Comparison of ENCODE assay signal across 23 mouse cellular contexts in genomic region chr17:73055197-73055596, GRCm38 (mm10). TPM values are rescaled to one million over a fixed set of nuclear protein-coding genes. Genes with fewer than 3 reads are reported as not detected.
A peak's percentile ranks its signal among the peaks of the same experiment; 100 is the strongest.
DNase-seq lines count a peak whose midpoint lies in the region; ATAC-seq lines count a peak whose summit lies in the region.
"Had no signal": no experiment of that assay in that cellular context is flagged by ENCODE, and none has a peak within 500 bp of the region (broad histone marks: within the 10 kb centered on the region; RNA-seq: fewer than 3 reads in every experiment).

No protein-coding gene starts in this region.

- H3K9ac ChIP-seq in lung, embryonic 16.5 days (ENCODE audit: low read length): no peak overlapping the region
- H3K9ac ChIP-seq: forebrain, embryonic 15.5 days; liver, embryonic 15.5 days; neural tube, embryonic 15.5 days had no signal

- H3K4me3 ChIP-seq in lung, embryonic 16.5 days (ENCODE audit: low read length): no peak overlapping the region
- H3K4me3 ChIP-seq: embryonic facial prominence, embryonic 10.5 days; forebrain, embryonic 15.5 days; heart, adult 2 months; limb, embryonic 10.5 days; liver, embryonic 15.5 days; neural tube, embryonic 15.5 days had no signal

- ATAC-seq in lung, embryonic 16.5 days (ENCODE audit: low read depth): no peak
- ATAC-seq in granulocyte monocyte progenitor cell, adult 5-6 weeks (replicated peaks; ENCODE audit: poor library complexity, severe bottlenecking): peak; percentile 69
- 0 out of 2 replicates have a peak, but pooled peaks have one; percentile 19 for ATAC-seq in neutrophil, adult 5-6 weeks (ENCODE audit: extremely low read depth, insufficient number of reproducible peaks, low FRiP score, poor library complexity, severe bottlenecking)
- ATAC-seq: forebrain, embryonic 15.5 days; hindbrain, postnatal 0 days had no signal

- intact Hi-C loops in heart, postnatal 25 days (cut with DNase I): no loop called here

- no peaks in the 10 kb centered on the region for H3K36me3 ChIP-seq in lung, embryonic 16.5 days (ENCODE audit: control insufficient read depth, insufficient read depth, low read length)
- H3K36me3 ChIP-seq: embryonic facial prominence, embryonic 10.5 days; forebrain, embryonic 15.5 days; limb, embryonic 10.5 days; liver, embryonic 15.5 days; neural tube, embryonic 15.5 days had no signal

- H3K27ac ChIP-seq in lung, embryonic 16.5 days (ENCODE audit: low read length): peak overlapping the region; percentile 82
- H3K27ac ChIP-seq: embryonic facial prominence, embryonic 10.5 days; forebrain, embryonic 15.5 days; heart, adult 2 months; hindbrain, postnatal 0 days; limb, embryonic 10.5 days; liver, embryonic 15.5 days; macrophage; neural tube, embryonic 15.5 days had no signal

- peak; percentile 3 for DNase-seq in heart, postnatal 4 days
- no peak for DNase-seq in heart, postnatal 25 days (ENCODE audit: low spot score)
- DNase-seq in lung, postnatal 4 days: no peak
- no peak for DNase-seq in right cerebral cortex, postnatal 36 days (ENCODE audit: low spot score in 2 of 2)
- DNase-seq: adrenal gland, adult 2 months; cerebellum, adult 11 months; cerebellum, adult 9-11 months; gastrocnemius, postnatal 10 days; kidney, postnatal 10 days; liver; spleen, adult 18-20 months had no signal

- 66% methylated on average over 3 of the region's 3 CpGs for WGBS in lung, embryonic 16.5 days

- H3K27me3 ChIP-seq in lung, embryonic 16.5 days (ENCODE audit: control insufficient read depth, insufficient read depth, low read depth, low read length): no peaks in the 10 kb centered on the region
- H3K27me3 ChIP-seq: forebrain, embryonic 15.5 days; liver, embryonic 15.5 days; neural tube, embryonic 15.5 days had no signal

- peaks cover 12% of the 10 kb centered on the region for H3K4me1 ChIP-seq in lung, embryonic 16.5 days (replicated peaks; ENCODE audit: control insufficient read depth, insufficient read depth, low read length)
- H3K4me1 ChIP-seq: forebrain, embryonic 15.5 days; liver, embryonic 15.5 days; neural tube, embryonic 15.5 days had no signal

- H3K4me2 ChIP-seq in lung, embryonic 16.5 days (ENCODE audit: low read depth, low read length): no peak overlapping the region
- H3K4me2 ChIP-seq: forebrain, embryonic 15.5 days; liver, embryonic 15.5 days; midbrain, embryonic 11.5 days; neural tube, embryonic 15.5 days had no signal

- no peaks in the 10 kb centered on the region for H3K9me3 ChIP-seq in lung, embryonic 16.5 days (ENCODE audit: control insufficient read depth, low read length)
- H3K9me3 ChIP-seq: embryonic facial prominence, embryonic 10.5 days; forebrain, embryonic 15.5 days; limb, embryonic 10.5 days; liver, embryonic 15.5 days; neural tube, embryonic 15.5 days had no signal

RNA-seq across cellular contexts. Expression of gene Lclat1, which starts 52.6 kb away (rescaled TPM):
- 100 to 1,000 TPM; 160 to 168 TPM for total RNA-seq in heart, postnatal 4 days (2021)
- total RNA-seq in heart, postnatal 25 days (2021): 100 to 1,000 TPM; 107 to 116 TPM
- polyA plus RNA-seq in lung, embryonic 16.5 days (2015; fragmentation: Nextera tagmentation; extraction: Ambion mirVana): 17.1 and 20.5 TPM in 2 replicates
- total RNA-seq in granulocyte monocyte progenitor cell, adult 5-6 weeks (2014; fragmentation: Nextera tagmentation): 14.3 and 27.5 TPM in 2 replicates
- total RNA-seq in granulocyte monocyte progenitor cell, adult 5-6 weeks (2017): 11.0 and 12.8 TPM in 2 replicates
- total RNA-seq in neutrophil, adult 5-6 weeks (2017): 10.7 and 12.3 TPM in 2 replicates
